Comparison of ENCODE assay signal across 25 mouse cellular contexts in the genomic region with DNA sequence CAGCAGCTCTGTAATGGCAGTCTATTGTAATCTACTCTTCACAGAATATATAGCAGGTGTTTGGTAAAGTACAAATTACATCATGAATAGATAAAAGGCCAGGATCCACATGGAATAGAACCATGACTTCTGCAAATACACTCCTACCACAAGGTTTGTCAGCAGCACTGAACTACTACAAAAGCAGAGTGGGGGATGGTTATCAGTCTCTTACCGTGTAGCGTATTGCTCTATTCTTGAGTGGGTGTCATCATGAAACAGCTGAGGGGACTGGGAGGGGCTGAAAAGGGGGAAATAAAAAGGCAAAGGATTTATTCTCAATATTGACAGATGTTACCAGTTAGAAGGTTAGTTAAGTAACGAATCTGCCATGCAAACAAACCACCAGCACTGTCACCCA.
"Had no signal": no experiment of that assay in that cellular context is flagged by ENCODE, and none has a peak within 500 bp of the region (broad histone marks: within the 10 kb centered on the region; RNA-seq: fewer than 3 reads in every experiment).

No protein-coding gene starts in this region.

- H3K9ac ChIP-seq: embryonic facial prominence, embryonic 12.5 days; embryonic facial prominence, embryonic 13.5 days; embryonic facial prominence, embryonic 15.5 days; forebrain, embryonic 12.5 days; forebrain, embryonic 13.5 days; forebrain, embryonic 15.5 days; forebrain, postnatal 0 days had no signal

- H3K27ac ChIP-seq: embryonic facial prominence, embryonic 10.5 days; embryonic facial prominence, embryonic 12.5 days; embryonic facial prominence, embryonic 13.5 days; embryonic facial prominence, embryonic 15.5 days; forebrain, embryonic 10.5 days; forebrain, embryonic 12.5 days; forebrain, embryonic 13.5 days; forebrain, embryonic 15.5 days; gastrocnemius, adult 2 months; heart, adult 2 months had no signal

- H3K9me3 ChIP-seq: embryonic facial prominence, embryonic 10.5 days; embryonic facial prominence, embryonic 12.5 days; embryonic facial prominence, embryonic 13.5 days; embryonic facial prominence, embryonic 15.5 days; forebrain, embryonic 10.5 days; forebrain, embryonic 12.5 days; forebrain, embryonic 13.5 days; forebrain, embryonic 15.5 days had no signal

- DNase-seq: cerebellum, adult 9-10 months; cerebellum, adult 9-11 months; cerebellum, postnatal 10 days; cerebellum, postnatal 14 days; cerebellum, postnatal 25 days; cerebellum, postnatal 36 days; embryo, embryonic 11 days; forebrain, postnatal 0 days; gastrocnemius, adult 2 months; gastrocnemius, postnatal 10 days; gastrocnemius, postnatal 14 days; gastrocnemius, postnatal 25 days; gastrocnemius, postnatal 36 days; heart, adult 11 months; heart, adult 18-20 months; heart, adult 2 months had no signal

- H3K4me1 ChIP-seq: embryonic facial prominence, embryonic 10.5 days; embryonic facial prominence, embryonic 12.5 days; embryonic facial prominence, embryonic 13.5 days; embryonic facial prominence, embryonic 15.5 days; forebrain, embryonic 10.5 days; forebrain, embryonic 12.5 days; forebrain, embryonic 13.5 days; forebrain, embryonic 15.5 days had no signal

- H3K36me3 ChIP-seq: forebrain, embryonic 15.5 days had no signal

- H3K27me3 ChIP-seq: embryonic facial prominence, embryonic 12.5 days; embryonic facial prominence, embryonic 13.5 days; embryonic facial prominence, embryonic 15.5 days; forebrain, embryonic 12.5 days; forebrain, embryonic 13.5 days; forebrain, embryonic 15.5 days had no signal

- H3K4me3 ChIP-seq: embryonic facial prominence, embryonic 10.5 days; embryonic facial prominence, embryonic 12.5 days; embryonic facial prominence, embryonic 13.5 days; embryonic facial prominence, embryonic 15.5 days; erythroblast, embryonic 14.5 days; forebrain, embryonic 10.5 days; forebrain, embryonic 12.5 days; forebrain, embryonic 13.5 days; forebrain, embryonic 15.5 days; gastrocnemius, adult 2 months; heart, adult 2 months had no signal
